Mouse (Mus musculus): ENCODE results near the gene Mapk10. TPM values are rescaled to one million over a fixed set of nuclear protein-coding genes. Genes with fewer than 3 reads are reported as not detected.

Gene Mapk10
- polyA plus RNA-seq (2014; fragmentation: Nextera tagmentation; extraction: Ambion mirVana) = 86.6 and 107 TPM in 2 replicates

DNA sequence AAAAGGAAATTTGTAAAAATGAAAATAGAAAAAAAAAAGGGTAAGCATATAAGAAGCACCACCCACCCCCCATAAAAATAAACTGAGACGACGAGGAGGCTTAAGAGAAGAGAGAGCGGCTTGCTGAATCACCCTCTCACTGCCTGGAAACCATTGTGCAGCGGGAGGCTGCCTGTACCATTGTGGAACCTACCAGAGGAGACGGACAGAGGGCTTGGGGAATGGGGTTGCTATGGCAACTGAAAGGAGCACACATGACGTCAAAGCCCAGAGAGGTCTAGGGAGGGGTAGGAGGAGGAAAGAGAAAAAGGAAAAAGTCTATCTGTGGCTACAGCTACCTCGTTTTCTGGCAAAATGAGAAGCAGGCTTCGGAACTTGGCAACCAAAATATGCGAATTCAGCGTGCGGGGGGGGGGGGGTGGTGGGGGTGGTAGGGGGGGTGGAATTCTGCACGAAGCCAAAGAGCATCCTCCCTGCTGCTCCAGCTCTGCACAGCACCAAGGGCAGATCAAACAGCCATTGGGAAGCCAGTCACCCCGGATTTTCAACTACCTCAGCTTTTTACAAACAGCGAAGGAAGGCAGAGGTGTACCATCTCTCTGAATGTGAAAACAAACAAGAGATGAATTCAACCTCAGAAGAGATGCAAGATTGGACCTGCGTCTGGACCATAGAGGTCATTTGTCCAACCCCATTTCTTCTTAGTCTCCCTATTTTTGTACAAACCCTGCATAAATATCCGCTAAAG is at the start of gene Mapk10:
Gene Mapk10, minus strand, starts transcription at position 234 of the 748 bp plus-strand sequence.
- H3K4me3 ChIP-seq (replicated peaks; ENCODE audit: low read length) = peak within 1 kb of the TSS; percentile 67
- H3K36me3 ChIP-seq (replicated peaks; ENCODE audit: control insufficient read depth, insufficient read depth) = no peaks in the 10 kb centered on the region
- H3K4me2 ChIP-seq (replicated peaks) = peak within 1 kb of the TSS; percentile 74
- H3K4me1 ChIP-seq (replicated peaks; ENCODE audit: control insufficient read depth, insufficient read depth, low read length) = peaks cover 22% of the 10 kb centered on the region
- peak within 1 kb of the TSS; percentile 93 for H3K9ac ChIP-seq
- no peaks in the 10 kb centered on the region for H3K27me3 ChIP-seq (ENCODE audit: control insufficient read depth, insufficient read depth, low read length)
- 0 out of 2 replicates have a peak, but pooled peaks cover 6% of the 10 kb centered on the region for H3K9me3 ChIP-seq (ENCODE audit: control insufficient read depth, low read length)
- peak; percentile 99 for ATAC-seq (ENCODE audit: low FRiP score)
- H3K27ac ChIP-seq = peak within 1 kb of the TSS; percentile 95
- 6% methylated on average over 16 of the region's 16 CpGs for WGBS
- peak; percentile 95 for DNase-seq (ENCODE audit: low spot score)

DNA sequence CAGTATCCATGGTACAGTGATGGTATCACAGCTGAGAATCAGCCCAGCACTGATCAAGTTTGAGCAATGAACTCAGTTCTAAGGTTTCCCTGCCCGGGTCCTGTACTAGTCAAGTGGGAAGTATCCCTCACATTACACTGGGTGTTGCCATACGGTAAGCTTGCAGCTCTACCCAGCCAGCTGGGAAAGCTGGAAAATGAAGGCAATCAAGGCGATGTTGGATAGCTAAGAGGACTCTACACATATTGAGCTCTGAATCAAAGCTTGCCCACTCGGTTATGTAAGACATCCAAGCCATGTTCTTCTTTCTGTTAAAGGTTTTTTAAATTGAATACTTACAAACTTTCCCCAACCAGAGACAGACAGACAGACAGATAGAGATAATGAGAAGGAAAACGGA is 45.0 kb upstream of the Mapk10 start:
- Histone ChIP-seq H3K4me2 (replicated peaks) (no peak overlapping the region), H3K4me3 (replicated peaks; ENCODE audit: low read length) (no peak overlapping the region), H3K36me3 (replicated peaks; ENCODE audit: control insufficient read depth, insufficient read depth) (no peaks in the 10 kb centered on the region), H3K27me3 (ENCODE audit: control insufficient read depth, insufficient read depth, low read length) (no peaks in the 10 kb centered on the region), H3K27ac (no peak overlapping the region), H3K9ac (no peak overlapping the region), H3K4me1 (replicated peaks; ENCODE audit: control insufficient read depth, insufficient read depth, low read length) (no peaks in the 10 kb centered on the region), H3K9me3 (ENCODE audit: control insufficient read depth, low read length) (no peaks in the 10 kb centered on the region)
- 93% methylated on average over 5 of the region's 5 CpGs for WGBS
- ATAC-seq (ENCODE audit: low FRiP score) = no peak
- DNase-seq (ENCODE audit: low spot score) = no peak

DNA sequence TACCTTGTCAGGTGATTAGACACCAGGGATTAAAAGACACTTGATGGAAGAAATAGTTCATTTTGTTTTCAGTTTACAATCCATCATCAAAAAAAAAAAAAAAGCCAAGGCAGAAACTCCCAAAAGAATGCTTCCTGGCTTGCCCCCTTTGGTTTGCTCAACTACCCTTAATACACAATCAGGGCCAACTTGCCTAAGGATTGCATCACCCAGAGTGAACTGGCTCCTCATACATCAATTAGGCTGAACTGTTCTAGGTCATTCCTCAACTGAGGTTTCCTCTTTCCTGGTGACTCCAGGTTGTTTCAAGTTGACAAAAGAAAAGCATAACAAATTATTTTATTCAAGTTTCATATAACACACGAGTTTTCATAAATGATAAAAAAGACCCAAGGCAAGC is 31.3 kb upstream of the Mapk10 start:
- 81% methylated on average over 1 of the region's 1 CpGs for WGBS
- Histone ChIP-seq H3K4me3 (replicated peaks; ENCODE audit: low read length) (no peak overlapping the region), H3K9ac (no peak overlapping the region), H3K27ac (no peak overlapping the region), H3K4me2 (replicated peaks) (no peak overlapping the region), H3K4me1 (replicated peaks; ENCODE audit: control insufficient read depth, insufficient read depth, low read length) (no peaks in the 10 kb centered on the region), H3K9me3 (ENCODE audit: control insufficient read depth, low read length) (no peaks in the 10 kb centered on the region), H3K36me3 (replicated peaks; ENCODE audit: control insufficient read depth, insufficient read depth) (no peaks in the 10 kb centered on the region), H3K27me3 (ENCODE audit: control insufficient read depth, insufficient read depth, low read length) (no peaks in the 10 kb centered on the region)
- no peak for ATAC-seq (ENCODE audit: low FRiP score)
- DNase-seq (ENCODE audit: low spot score) = no peak

DNA sequence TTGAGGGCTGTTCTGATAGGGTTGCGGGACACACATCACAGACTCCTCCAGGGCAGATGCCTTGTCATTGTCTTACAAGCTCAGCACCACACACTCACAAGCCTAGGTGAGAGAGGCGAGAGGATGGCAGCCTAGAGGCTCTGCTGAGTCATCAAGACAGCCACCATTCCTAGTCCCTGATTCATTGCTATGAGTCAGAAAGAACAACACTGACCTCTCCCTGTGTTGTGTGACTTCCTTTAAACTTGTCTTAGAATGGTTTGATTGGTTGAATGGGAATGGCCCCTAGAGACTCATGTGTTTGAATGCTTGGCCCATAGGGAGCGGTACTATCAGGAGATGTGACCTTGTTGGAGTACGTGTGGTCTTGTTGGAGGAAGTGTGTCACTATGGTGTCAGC is 20.7 kb upstream of the Mapk10 start:
- H3K27ac ChIP-seq = no peak overlapping the region
- H3K4me3 ChIP-seq (replicated peaks; ENCODE audit: low read length) = no peak overlapping the region
- DNase-seq (ENCODE audit: low spot score) (no peak), ATAC-seq (ENCODE audit: low FRiP score) (no peak)
- no peaks in the 10 kb centered on the region for H3K9me3 ChIP-seq (ENCODE audit: control insufficient read depth, low read length)
- 88% methylated on average over 4 of the region's 4 CpGs for WGBS
- no peak overlapping the region for H3K4me2 ChIP-seq (replicated peaks)
- H3K36me3 ChIP-seq (replicated peaks; ENCODE audit: control insufficient read depth, insufficient read depth) = no peaks in the 10 kb centered on the region
- no peaks in the 10 kb centered on the region for H3K27me3 ChIP-seq (ENCODE audit: control insufficient read depth, insufficient read depth, low read length)
- H3K4me1 ChIP-seq (replicated peaks; ENCODE audit: control insufficient read depth, insufficient read depth, low read length) = no peaks in the 10 kb centered on the region
- H3K9ac ChIP-seq = no peak overlapping the region

DNA sequence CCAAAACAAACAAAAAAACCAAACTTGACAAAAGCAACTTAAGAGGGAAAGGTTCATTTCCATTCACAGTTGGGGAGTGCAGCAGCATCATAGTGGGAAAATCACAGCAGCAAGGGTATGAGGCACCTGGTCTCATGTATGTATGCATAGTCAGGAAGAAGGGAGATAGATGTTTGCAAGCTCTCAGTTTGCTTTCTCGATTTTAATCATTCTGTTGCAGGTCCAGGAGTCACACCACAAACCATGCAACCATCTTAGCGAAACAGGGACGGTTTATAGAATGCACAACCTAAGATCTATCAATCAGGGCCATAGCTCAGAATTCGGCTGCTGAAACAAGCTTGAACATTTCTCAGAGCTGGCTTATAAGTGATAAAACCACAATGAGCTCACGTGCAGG is 19.2 kb upstream of the Mapk10 start:
- Histone ChIP-seq H3K27ac (no peak overlapping the region), H3K9ac (no peak overlapping the region), H3K4me2 (replicated peaks) (no peak overlapping the region), H3K4me3 (replicated peaks; ENCODE audit: low read length) (no peak overlapping the region), H3K27me3 (ENCODE audit: control insufficient read depth, insufficient read depth, low read length) (no peaks in the 10 kb centered on the region), H3K9me3 (ENCODE audit: control insufficient read depth, low read length) (no peaks in the 10 kb centered on the region), H3K36me3 (replicated peaks; ENCODE audit: control insufficient read depth, insufficient read depth) (no peaks in the 10 kb centered on the region), H3K4me1 (replicated peaks; ENCODE audit: control insufficient read depth, insufficient read depth, low read length) (no peaks in the 10 kb centered on the region)
- no peak for DNase-seq (ENCODE audit: low spot score)
- WGBS = 91% methylated on average over 5 of the region's 5 CpGs
- ATAC-seq (ENCODE audit: low FRiP score) = no peak

DNA sequence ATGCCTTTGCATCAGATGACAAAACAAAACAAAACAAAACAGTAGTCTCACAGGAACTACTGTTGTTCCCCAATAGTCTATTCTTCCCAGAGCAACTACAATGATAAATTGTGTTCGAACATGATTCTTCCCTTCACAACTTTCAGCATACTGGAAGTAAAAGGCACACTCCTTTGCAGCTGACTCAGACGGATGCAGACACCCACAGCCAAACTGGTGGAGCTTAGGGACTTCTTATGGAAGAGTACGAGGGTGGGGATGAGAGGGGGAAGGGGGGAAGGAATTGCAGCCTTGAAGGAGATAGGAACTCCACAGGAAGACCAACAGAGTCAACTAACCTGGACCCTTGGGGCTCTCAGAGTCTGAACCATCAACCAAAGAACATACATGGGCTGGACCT is 18.2 kb upstream of the Mapk10 start:
- no peak overlapping the region for H3K4me2 ChIP-seq (replicated peaks)
- 72% methylated on average over 3 of the region's 3 CpGs for WGBS
- no peak overlapping the region for H3K9ac ChIP-seq
- no peak overlapping the region for H3K4me3 ChIP-seq (replicated peaks; ENCODE audit: low read length)
- no peak for DNase-seq (ENCODE audit: low spot score)
- no peaks in the 10 kb centered on the region for H3K9me3 ChIP-seq (ENCODE audit: control insufficient read depth, low read length)
- H3K36me3 ChIP-seq (replicated peaks; ENCODE audit: control insufficient read depth, insufficient read depth) = no peaks in the 10 kb centered on the region
- H3K27me3 ChIP-seq (ENCODE audit: control insufficient read depth, insufficient read depth, low read length) = no peaks in the 10 kb centered on the region
- H3K27ac ChIP-seq = no peak overlapping the region
- H3K4me1 ChIP-seq (replicated peaks; ENCODE audit: control insufficient read depth, insufficient read depth, low read length) = no peaks in the 10 kb centered on the region
- no peak for ATAC-seq (ENCODE audit: low FRiP score)

DNA sequence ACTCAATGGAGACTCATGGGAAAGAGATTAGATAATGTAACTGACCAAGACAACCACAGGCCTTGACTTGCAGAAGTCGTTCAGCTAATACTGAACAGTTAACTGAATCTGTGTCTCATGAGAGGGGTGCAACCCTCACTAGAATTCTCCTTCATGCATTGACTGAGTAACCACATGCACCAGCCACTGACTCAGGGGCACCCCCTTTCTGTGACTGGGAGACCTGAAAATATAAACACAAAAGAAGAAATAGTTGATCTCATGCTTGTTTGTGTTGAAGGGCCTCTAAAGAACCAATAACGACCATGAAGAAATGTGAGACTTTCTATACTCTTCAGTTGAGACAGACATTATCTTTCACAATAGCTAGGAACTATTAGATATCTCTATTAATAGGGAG is 10.9 kb upstream of the Mapk10 start:
- H3K4me1 ChIP-seq (replicated peaks; ENCODE audit: control insufficient read depth, insufficient read depth, low read length) = no peaks in the 10 kb centered on the region
- no peaks in the 10 kb centered on the region for H3K27me3 ChIP-seq (ENCODE audit: control insufficient read depth, insufficient read depth, low read length)
- H3K4me3 ChIP-seq (replicated peaks; ENCODE audit: low read length) = no peak overlapping the region
- 46% methylated on average over 2 of the region's 2 CpGs for WGBS
- DNase-seq (ENCODE audit: low spot score) (no peak), ATAC-seq (ENCODE audit: low FRiP score) (no peak)
- no peaks in the 10 kb centered on the region for H3K9me3 ChIP-seq (ENCODE audit: control insufficient read depth, low read length)
- H3K9ac ChIP-seq = no peak overlapping the region
- H3K36me3 ChIP-seq (replicated peaks; ENCODE audit: control insufficient read depth, insufficient read depth) = no peaks in the 10 kb centered on the region
- no peak overlapping the region for H3K4me2 ChIP-seq (replicated peaks)
- no peak overlapping the region for H3K27ac ChIP-seq

DNA sequence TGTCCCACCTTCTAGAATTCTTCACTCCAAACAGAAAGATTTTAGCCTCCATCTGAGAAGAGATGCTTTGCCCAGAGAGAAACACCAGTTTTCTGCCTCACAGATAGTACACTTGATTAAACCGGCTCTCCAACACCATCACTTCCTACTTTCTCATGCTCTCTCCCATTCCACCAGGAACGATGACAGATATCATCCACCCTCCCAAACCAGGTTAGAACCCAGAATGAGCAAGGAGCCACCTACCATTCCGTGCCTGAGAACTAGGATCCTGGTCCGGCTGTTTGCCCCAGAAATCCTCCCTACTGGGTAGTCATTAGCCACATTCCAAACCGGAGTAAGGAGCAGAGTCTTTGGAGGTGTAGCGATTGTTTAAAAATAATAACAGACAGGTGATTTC is 490 bp downstream of the Mapk10 start:
- no peak for DNase-seq (ENCODE audit: low spot score)
- peak overlapping the region; percentile 74 for H3K4me2 ChIP-seq (replicated peaks)
- H3K27me3 ChIP-seq (ENCODE audit: control insufficient read depth, insufficient read depth, low read length) = no peaks in the 10 kb centered on the region
- H3K9me3 ChIP-seq (ENCODE audit: control insufficient read depth, low read length) = 0 out of 2 replicates have a peak, but pooled peaks cover 2% of the 10 kb centered on the region
- peak overlapping the region; percentile 93 for H3K9ac ChIP-seq
- H3K36me3 ChIP-seq (replicated peaks; ENCODE audit: control insufficient read depth, insufficient read depth) = no peaks in the 10 kb centered on the region
- peak; percentile 32; the same call in 1 of the 2 replicates for ATAC-seq (ENCODE audit: low FRiP score)
- H3K4me3 ChIP-seq (replicated peaks; ENCODE audit: low read length) = peak overlapping the region; percentile 67
- peak overlapping the region; percentile 95 for H3K27ac ChIP-seq
- peaks cover 22% of the 10 kb centered on the region for H3K4me1 ChIP-seq (replicated peaks; ENCODE audit: control insufficient read depth, insufficient read depth, low read length)
- WGBS = 5% methylated on average over 6 of the region's 6 CpGs

DNA sequence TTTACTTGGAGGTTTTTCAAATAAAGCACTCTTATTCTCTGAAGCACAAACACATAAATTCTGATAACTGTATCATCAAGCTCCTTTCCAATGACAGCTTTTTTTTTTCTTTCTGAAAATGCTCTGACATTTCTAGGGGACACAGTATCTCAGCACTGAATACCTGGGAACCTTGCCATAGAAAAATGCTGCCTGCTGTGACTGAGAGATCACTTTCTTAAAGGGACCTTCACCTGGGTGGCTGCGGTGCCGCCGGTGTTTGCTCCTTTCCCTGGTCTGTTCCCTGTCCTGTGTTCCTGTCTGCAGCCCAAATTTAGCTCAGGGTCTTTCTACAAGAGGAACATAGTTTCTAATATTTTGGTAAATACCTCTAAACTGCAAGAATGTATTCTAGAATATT is 1.1 kb downstream of the Mapk10 start:
- Histone ChIP-seq H3K36me3 (replicated peaks; ENCODE audit: control insufficient read depth, insufficient read depth) (no peaks in the 10 kb centered on the region), H3K4me1 (replicated peaks; ENCODE audit: control insufficient read depth, insufficient read depth, low read length) (peaks cover 22% of the 10 kb centered on the region), H3K9me3 (ENCODE audit: control insufficient read depth, low read length) (no peaks in the 10 kb centered on the region), H3K9ac (peak overlapping the region; percentile 93), H3K27ac (peak overlapping the region; percentile 95), H3K4me2 (replicated peaks) (peak overlapping the region; percentile 74), H3K27me3 (ENCODE audit: control insufficient read depth, insufficient read depth, low read length) (no peaks in the 10 kb centered on the region), H3K4me3 (replicated peaks; ENCODE audit: low read length) (peak overlapping the region; percentile 67)
- WGBS = 12% methylated on average over 3 of the region's 3 CpGs
- ATAC-seq (ENCODE audit: low FRiP score) = no peak
- no peak for DNase-seq (ENCODE audit: low spot score)
